Mouse (Mus musculus): ENCODE measurements around the gene Fam53b.

DNA sequence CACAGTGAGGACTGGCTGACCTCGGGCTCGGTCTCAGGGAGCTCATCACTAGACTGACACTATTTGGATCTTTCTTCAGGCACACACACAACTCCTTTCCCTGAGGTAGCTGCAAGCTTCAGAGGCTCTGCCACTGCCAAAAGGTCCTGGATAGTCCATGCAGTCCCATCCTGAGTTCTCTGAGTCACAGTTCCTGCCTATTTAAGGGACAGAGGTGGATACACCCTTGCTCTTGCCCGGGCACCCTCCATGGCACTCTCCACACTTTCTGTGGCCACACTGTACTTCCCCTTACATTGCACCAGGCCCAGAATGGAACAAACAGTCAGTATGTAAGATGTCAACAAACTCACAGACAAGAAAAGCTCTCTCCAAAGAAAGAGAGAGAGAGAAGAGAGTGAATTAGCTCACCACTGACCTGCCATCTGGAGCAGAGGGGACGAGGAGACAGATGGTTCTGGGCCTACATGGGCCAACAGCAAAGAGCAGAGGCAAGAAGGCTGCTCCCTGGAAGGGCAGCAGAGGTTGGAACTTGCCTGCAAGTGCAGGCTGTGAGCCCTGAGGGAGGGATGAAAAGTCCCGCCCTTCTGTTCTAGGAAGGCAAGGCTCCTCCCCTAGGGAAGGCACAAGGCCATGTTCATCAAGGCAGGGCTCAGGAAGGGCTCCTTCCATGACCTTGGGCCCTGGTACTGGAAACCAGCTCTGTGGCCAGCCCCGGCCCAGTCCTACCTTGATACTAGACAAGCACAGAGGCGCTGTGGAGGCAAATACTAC, 37.2 kb downstream of the Fam53b start:
- TF ChIP-seq POLR2A (IDR thresholded peaks at IDR 0.05; ENCODE audit: borderline replicate concordance, extremely low read depth, insufficient read depth, insufficient read length, poor library complexity, severe bottlenecking) (no peak), CTCF (IDR thresholded peaks at IDR 0.05; ENCODE audit: borderline replicate concordance, extremely low read depth, insufficient read depth, insufficient read length) (no peak)

Measured in brain, embryonic 14.5 days (tissue).